In the genomic region with DNA sequence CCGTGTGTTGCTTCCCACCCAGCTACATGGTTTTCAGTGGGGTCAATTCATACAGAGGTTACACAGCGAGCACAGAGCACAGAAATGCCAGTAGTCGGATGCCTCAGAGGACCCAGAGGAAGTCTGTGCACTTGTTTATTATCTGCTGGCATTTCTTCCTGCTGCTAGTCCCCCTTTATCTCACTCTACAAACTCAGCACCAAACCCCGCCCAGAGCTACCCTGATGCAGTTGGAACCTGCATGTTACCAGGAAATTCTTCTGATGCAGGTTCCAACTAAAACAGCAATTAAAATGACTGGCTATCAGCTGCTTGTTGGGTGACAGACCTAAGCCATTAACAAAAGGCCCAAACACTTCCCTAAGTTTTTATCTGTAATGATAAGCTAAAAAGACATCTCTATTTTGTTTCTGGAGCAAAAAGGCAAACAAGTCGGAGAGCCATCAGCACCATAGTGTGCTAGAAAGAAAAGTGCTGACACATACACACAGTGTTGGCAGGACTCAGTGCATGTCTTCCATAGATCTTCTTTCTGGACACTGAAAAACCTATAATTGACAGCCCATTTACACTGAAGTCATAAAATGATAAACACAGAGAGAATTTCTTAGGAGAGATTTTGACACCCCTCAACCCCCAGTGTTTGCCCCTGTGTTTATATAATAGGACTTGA, we compare ENCODE assay signal across 25 mouse cellular contexts.
DNase-seq lines count a peak whose midpoint lies in the region; ATAC-seq and TF ChIP-seq lines count a peak whose summit lies in the region.
"Had no signal": no experiment of that assay in that cellular context is flagged by ENCODE, and none has a peak within 500 bp of the region (broad histone marks: within the 10 kb centered on the region; RNA-seq: fewer than 3 reads in every experiment).

No protein-coding gene starts in this region.

- no peak overlapping the region for H3K4me3 ChIP-seq in heart, embryonic 15.5 days
- H3K4me3 ChIP-seq in MEL (ENCODE audit: control insufficient read depth in 1 of 2, insufficient read depth in 1 of 2, low read depth in 2 of 2, low read length in 2 of 2) = no peak overlapping the region
- H3K4me3 ChIP-seq: forebrain, embryonic 10.5 days; hindbrain, embryonic 12.5 days; lung, embryonic 15.5 days; midbrain, embryonic 15.5 days had no signal

- DNase-seq in heart, adult 8-10 months (ENCODE audit: low spot score) = no peak
- DNase-seq in MEL (ENCODE audit: low read depth, low spot score) = peak; percentile 83
- DNase-seq in c-Kit-positive CD71-positive TER-119-positive erythroid progenitor cells, embryonic 14.5 days (ENCODE audit: low spot score) = peak; percentile 22
- DNase-seq in adrenal gland, adult 18-20 months (ENCODE audit: low spot score in 2 of 2) = no peak
- no peak for DNase-seq in yolk sac, embryonic 10.5 days (ENCODE audit: low spot score)
- DNase-seq: adrenal gland, postnatal 14 days; B cell, adult 2 months; cerebellum, adult 9-10 months; gastrocnemius, postnatal 14 days; heart, adult 11 months; heart, postnatal 10 days; kidney, adult 11 months; layer of hippocampus, adult 9-11 months; lung, postnatal 36 days; right cerebral cortex, postnatal 4 days; thymus, postnatal 4 days had no signal

- no peak overlapping the region for H3K9ac ChIP-seq in heart, embryonic 15.5 days
- no peak overlapping the region for H3K9ac ChIP-seq in MEL (ENCODE audit: control insufficient read depth, low read depth, low read length, poor library complexity, severe bottlenecking)
- H3K9ac ChIP-seq: hindbrain, embryonic 12.5 days; lung, embryonic 15.5 days; midbrain, embryonic 15.5 days had no signal

- H3K79me2 ChIP-seq in MEL (ENCODE audit: control insufficient read depth, insufficient read depth, low read length, poor library complexity) = no peaks in the 10 kb centered on the region

- H3K27me3 ChIP-seq in heart, embryonic 15.5 days = no peaks in the 10 kb centered on the region
- no peaks in the 10 kb centered on the region for H3K27me3 ChIP-seq in MEL (ENCODE audit: control insufficient read depth in 1 of 2, insufficient read depth in 2 of 2, low read length in 2 of 2)
- H3K27me3 ChIP-seq: CH12.LX; hindbrain, embryonic 12.5 days; lung, embryonic 15.5 days; midbrain, embryonic 15.5 days had no signal

- TF ChIP-seq EP300 in MEL (IDR thresholded peaks at IDR 0.05; ENCODE audit: low read depth in 1 of 2, low read length in 2 of 2) = peak; percentile 61

- H3K4me1 ChIP-seq in heart, embryonic 15.5 days (replicated peaks) = peaks cover 19% of the 10 kb centered on the region
- H3K4me1 ChIP-seq in MEL (ENCODE audit: control insufficient read depth in 1 of 2, insufficient read depth in 2 of 2, low read length in 2 of 2) = peaks cover 0 to 25% of the 10 kb centered on the region in 2 experiments; a peak in 3 of 4 replicates

- no peak for TF ChIP-seq RAD21 in MEL (IDR thresholded peaks at IDR 0.05; ENCODE audit: low read depth, low read length)

- ATAC-seq in heart, embryonic 15.5 days (replicated peaks; ENCODE audit: insufficient number of reproducible peaks, insufficient read depth, low FRiP score, low read depth) = peak; percentile 47; the same call in 1 of the 2 replicates
- ATAC-seq in megakaryocyte-erythroid progenitor cell, adult 5-6 weeks (replicated peaks; ENCODE audit: low FRiP score, low TSS enrichment, poor library complexity, severe bottlenecking) = peak; percentile 78
- ATAC-seq: forebrain, embryonic 16.5 days; midbrain, embryonic 15.5 days had no signal

- TF ChIP-seq CTCF in MEL (IDR thresholded peaks at IDR 0.05 in 2 of 3, conservative IDR thresholded peaks at IDR 0.05 in 1 of 3; ENCODE audit: control insufficient read depth in 1 of 3, insufficient read depth in 1 of 3, low read depth in 2 of 3, low read length in 3 of 3, poor library complexity in 1 of 3, severe bottlenecking in 1 of 3) = no peak

- H3K4me2 ChIP-seq in heart, embryonic 15.5 days = no peak overlapping the region
- H3K4me2 ChIP-seq: hindbrain, embryonic 12.5 days; lung, embryonic 15.5 days; midbrain, embryonic 15.5 days had no signal

- no peak for TF ChIP-seq POLR2A in MEL (IDR thresholded peaks at IDR 0.05; ENCODE audit: control insufficient read depth in 1 of 2, insufficient read depth in 1 of 2, low read depth in 1 of 2, low read length in 2 of 2, poor library complexity in 1 of 2)

- no peaks in the 10 kb centered on the region for H3K9me3 ChIP-seq in heart, embryonic 15.5 days (replicated peaks)
- H3K9me3 ChIP-seq in MEL (replicated peaks; ENCODE audit: insufficient read depth, low read length) = no peaks in the 10 kb centered on the region
- H3K9me3 ChIP-seq: forebrain, embryonic 10.5 days; hindbrain, embryonic 12.5 days; lung, embryonic 15.5 days; midbrain, embryonic 15.5 days had no signal

- 0 out of 2 replicates have a peak overlapping the region, but pooled peaks have one; percentile 2 for H3K27ac ChIP-seq in heart, embryonic 15.5 days
- peak overlapping the region; percentile 27 for H3K27ac ChIP-seq in MEL (ENCODE audit: control insufficient read depth, low read depth, low read length)
- H3K27ac ChIP-seq: forebrain, embryonic 10.5 days; hindbrain, embryonic 12.5 days; kidney, postnatal 0 days; lung, embryonic 15.5 days; midbrain, embryonic 15.5 days had no signal

- WGBS in heart, embryonic 15.5 days = 27% methylated on average over 5 of the region's 5 CpGs

- no peaks in the 10 kb centered on the region for H3K36me3 ChIP-seq in heart, embryonic 15.5 days
- peaks cover 0 to 14% of the 10 kb centered on the region in 2 experiments; a peak in 2 of 4 replicates for H3K36me3 ChIP-seq in MEL (ENCODE audit: control insufficient read depth in 1 of 2, insufficient read depth in 2 of 2, low read length in 2 of 2)
- H3K36me3 ChIP-seq: forebrain, embryonic 10.5 days; hindbrain, embryonic 12.5 days; lung, embryonic 15.5 days; midbrain, embryonic 15.5 days had no signal

TF ChIP-seq in MEL, 35 proteins besides CTCF, POLR2A, EP300 and RAD21:
- TF ChIP-seq MAFK (IDR thresholded peaks at IDR 0.05; ENCODE audit: borderline replicate concordance, low read depth, low read length) (peak; percentile 54; the same call in 1 of the 2 replicates), TCF12 (IDR thresholded peaks at IDR 0.05; ENCODE audit: low read depth, low read length) (peak; percentile 31; the same call in 1 of the 2 replicates), UBTF (IDR thresholded peaks at IDR 0.05; ENCODE audit: borderline replicate concordance, insufficient read depth, low read depth, low read length) (no peak), JUND (IDR thresholded peaks at IDR 0.05; ENCODE audit: low read depth, low read length) (no peak), GATA1 (IDR thresholded peaks at IDR 0.05; ENCODE audit: low read depth, low read length) (peak; percentile 77), SMC3 (IDR thresholded peaks at IDR 0.05; ENCODE audit: low read depth, low read length) (no peak), ETS1 (IDR thresholded peaks at IDR 0.05; ENCODE audit: low read depth, low read length) (peak; percentile 73), MYC (IDR thresholded peaks at IDR 0.05; ENCODE audit: low read depth, low read length) (0 out of 2 replicates have a peak, but pooled peaks have one; percentile 16), ZNF384 (IDR thresholded peaks at IDR 0.05; ENCODE audit: low read depth, low read length) (no peak), TAL1 (IDR thresholded peaks at IDR 0.05; ENCODE audit: low read length) (no peak), USF1 (IDR thresholded peaks at IDR 0.05; ENCODE audit: low read depth, low read length) (no peak), MEF2A (IDR thresholded peaks at IDR 0.05; ENCODE audit: extremely low read depth, insufficient replicate concordance, low read depth, low read length, poor library complexity, severe bottlenecking) (no peak), GABPA (IDR thresholded peaks at IDR 0.05; ENCODE audit: low read depth, low read length) (no peak), NRF1 (IDR thresholded peaks at IDR 0.05; ENCODE audit: insufficient read depth, low read depth, low read length, poor library complexity, severe bottlenecking) (no peak), NELFE (IDR thresholded peaks at IDR 0.05; ENCODE audit: low read depth, low read length) (no peak), ZKSCAN1 (IDR thresholded peaks at IDR 0.05; ENCODE audit: low read depth, low read length) (no peak), CHD2 (IDR thresholded peaks at IDR 0.05; ENCODE audit: low read length) (no peak), POLR2AphosphoS2 (IDR thresholded peaks at IDR 0.05; ENCODE audit: low read length) (no peak), ZC3H11A (IDR thresholded peaks at IDR 0.05; ENCODE audit: low read depth, low read length) (no peak), USF2 (IDR thresholded peaks at IDR 0.05; ENCODE audit: borderline replicate concordance in 1 of 2, insufficient read depth in 1 of 2, low read depth in 1 of 2, low read length in 2 of 2) (no peak), BHLHE40 (IDR thresholded peaks at IDR 0.05; ENCODE audit: borderline replicate concordance, low read depth, low read length) (no peak), MYB (IDR thresholded peaks at IDR 0.05; ENCODE audit: low read depth, low read length) (no peak), KAT2A (conservative IDR thresholded peaks at IDR 0.05; ENCODE audit: low read depth, low read length) (no peak), CHD1 (IDR thresholded peaks at IDR 0.05; ENCODE audit: low read depth, low read length) (no peak), MXI1 (IDR thresholded peaks at IDR 0.05; ENCODE audit: low read depth, low read length) (no peak), SIN3A (IDR thresholded peaks at IDR 0.05; ENCODE audit: low read length) (peak; percentile 45; the same call in 1 of the 2 replicates), RCOR1 (IDR thresholded peaks at IDR 0.05; ENCODE audit: low read depth, low read length) (0 out of 2 replicates have a peak, but pooled peaks have one; percentile 20), E2F4 (IDR thresholded peaks at IDR 0.05; ENCODE audit: borderline replicate concordance, low read depth, low read length) (no peak), ELF1 (IDR thresholded peaks at IDR 0.05; ENCODE audit: low read depth, low read length) (no peak), TBP (IDR thresholded peaks at IDR 0.05; ENCODE audit: low read depth, low read length) (0 out of 2 replicates have a peak, but pooled peaks have one; percentile 33), MAZ (IDR thresholded peaks at IDR 0.05; ENCODE audit: low read depth, low read length) (no peak), ZMIZ1 (IDR thresholded peaks at IDR 0.05; ENCODE audit: low read depth, low read length) (no peak), POLR2AphosphoS5 (IDR thresholded peaks at IDR 0.05; ENCODE audit: borderline replicate concordance, low read depth, low read length) (no peak), MAX (IDR thresholded peaks at IDR 0.05; ENCODE audit: low read length) (no peak), HCFC1 (IDR thresholded peaks at IDR 0.05; ENCODE audit: low read depth, low read length) (no peak)

Comparison
In these comparisons a context has a peak if more than half of its experiments do, and no peak if none do; other contexts are left out.
1. DNase-seq: peak in MEL (single experiment) and c-Kit-positive CD71-positive TER-119-positive erythroid progenitor cells, embryonic 14.5 days (single experiment); none in heart, adult 8-10 months (single experiment), adrenal gland, adult 18-20 months (0 of 2) and yolk sac, embryonic 10.5 days (single experiment).